Mouse (Mus musculus) embryonic facial prominence, embryonic 12.5 days (tissue): ENCODE measurements around the gene Banp. TPM values are rescaled to one million over a fixed set of nuclear protein-coding genes. Genes with fewer than 3 reads are reported as not detected.

ENCODE experiments used
- ATAC-seq: fragments of 200-750 bp; cut with Nextera tagmentation; 2 replicates; pipeline ENCODE4 v1.8.0; 2017; ENCODE audit not compliant: insufficient number of reproducible peaks, insufficient read depth, low FRiP score, low TSS enrichment
- H3K27ac ChIP-seq: fragments of 300-500 bp; sonication (generic); 2 replicates; pipeline ENCODE4 v1.5.1; 2016; ENCODE audit warnings: mild to moderate bottlenecking
- H3K27me3 ChIP-seq: fragments of 300-500 bp; sonication (generic); 2 replicates; pipeline ENCODE4 v1.6.1; 2016; ENCODE audit warnings: mild to moderate bottlenecking, moderate library complexity
- H3K36me3 ChIP-seq: fragments of 300-500 bp; sonication (generic); 2 replicates; pipeline ENCODE4 v1.6.1; 2016; ENCODE audit warnings: mild to moderate bottlenecking
- H3K4me1 ChIP-seq: fragments of 300-500 bp; sonication (generic); 2 replicates; pipeline ENCODE4 v1.6.1; 2016
- H3K4me2 ChIP-seq: fragments of 300-500 bp; sonication (generic); replicated peaks from 2 replicates; pipeline ENCODE4 v1.6.1; 2016; ENCODE audit warnings: mild to moderate bottlenecking, moderate library complexity
- H3K4me3 ChIP-seq: fragments of 300-500 bp; sonication (generic); 2 replicates; pipeline ENCODE4 v1.5.1; 2016; ENCODE audit warnings: mild to moderate bottlenecking
- H3K9ac ChIP-seq: fragments of 300-500 bp; sonication (generic); 2 replicates; pipeline ENCODE4 v1.6.1; 2016; ENCODE audit warnings: mild to moderate bottlenecking, moderate library complexity
- H3K9me3 ChIP-seq: fragments of 300-500 bp; sonication (generic); 2 replicates; pipeline ENCODE4 v1.6.1; 2016; ENCODE audit warnings: mild to moderate bottlenecking, moderate library complexity
- WGBS: fragments of 180-500 bp; shearing (Covaris S2); methylation state at CpG from one replicate; pipeline ENCODE4 v1.1.7; 2016; 5-methylcytosine and 5-hydroxymethylcytosine counted together
- polyA plus RNA-seq: library from polyadenylated mRNA; unstranded; fragments of >200 nt; fragmentation: Nextera tagmentation; extraction: Ambion mirVana; gene quantifications from 2 replicates; pipeline ENCODE4 v1.2.1, GENCODE M21; 2016

Gene Banp
- polyA plus RNA-seq, 1 experiment from 2014 or later: 46.0 TPM

DNA sequence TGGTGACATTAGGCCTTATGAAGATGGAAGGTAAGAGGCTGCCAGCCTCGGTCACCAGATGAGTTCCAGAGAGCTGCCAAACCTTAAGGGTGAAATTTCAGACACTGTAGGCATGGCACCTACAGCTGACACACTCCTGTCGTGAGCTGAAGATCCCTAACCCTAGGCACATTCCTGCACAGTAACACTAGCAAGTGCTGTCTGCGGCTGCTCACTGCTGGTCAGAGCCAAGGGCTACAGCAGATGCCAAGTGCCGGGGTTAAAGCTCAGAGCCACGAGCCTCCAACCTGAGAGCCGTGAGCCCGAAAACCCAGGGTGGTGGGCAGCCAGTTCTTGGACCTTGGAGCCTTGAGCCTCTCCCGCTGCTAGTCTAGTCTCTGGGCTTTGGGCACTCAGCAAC, 5.8 kb upstream of the Banp start:
- Histone ChIP-seq H3K4me3 (no peak overlapping the region), H3K9ac (no peak overlapping the region)

DNA sequence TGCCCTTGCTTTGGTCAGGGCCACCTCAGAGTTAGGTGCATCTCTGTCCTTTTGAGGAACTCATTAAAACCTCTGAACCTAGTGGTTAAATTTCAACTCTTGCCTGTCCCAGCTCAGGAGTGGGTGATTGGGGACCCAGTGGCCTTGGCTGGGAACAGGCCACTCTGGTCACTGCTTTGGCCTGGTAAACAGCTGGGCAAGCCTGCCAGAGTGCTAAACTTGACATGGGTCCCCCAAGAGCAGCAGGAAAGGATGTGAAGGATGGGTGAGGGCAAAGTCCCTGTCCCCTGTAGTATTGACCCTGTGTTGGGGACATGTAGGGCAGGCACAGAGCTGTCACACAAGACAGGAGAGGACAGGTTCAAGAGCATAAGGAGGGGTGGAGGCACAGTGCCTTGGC, 4.7 kb upstream of the Banp start, which contains the start of gene Car5a:
Car5a (minus strand) TSS at position 74 of the 400 bp plus-strand sequence.
- peaks cover 24% of the 10 kb centered on the region for H3K4me1 ChIP-seq
- H3K27me3 ChIP-seq: no peaks in the 10 kb centered on the region
- no peak within 1 kb of the TSS for H3K27ac ChIP-seq
- no peak within 1 kb of the TSS for H3K4me2 ChIP-seq
- H3K36me3 ChIP-seq: no peaks in the 10 kb centered on the region
- no peak within 1 kb of the TSS for H3K4me3 ChIP-seq
- no peak for ATAC-seq
- no peak within 1 kb of the TSS for H3K9ac ChIP-seq
- no peaks in the 10 kb centered on the region for H3K9me3 ChIP-seq

More for the DNA sequence above, 5.8 kb upstream of the Banp start:
- 75% methylated on average over 8 of the region's 8 CpGs for WGBS
- Histone ChIP-seq H3K4me2 (no peak overlapping the region), H3K27me3 (no peaks in the 10 kb centered on the region), H3K36me3 (no peaks in the 10 kb centered on the region), H3K9me3 (no peaks in the 10 kb centered on the region), H3K27ac (no peak overlapping the region), H3K4me1 (peaks cover 22% of the 10 kb centered on the region)
- ATAC-seq: no peak

DNA sequence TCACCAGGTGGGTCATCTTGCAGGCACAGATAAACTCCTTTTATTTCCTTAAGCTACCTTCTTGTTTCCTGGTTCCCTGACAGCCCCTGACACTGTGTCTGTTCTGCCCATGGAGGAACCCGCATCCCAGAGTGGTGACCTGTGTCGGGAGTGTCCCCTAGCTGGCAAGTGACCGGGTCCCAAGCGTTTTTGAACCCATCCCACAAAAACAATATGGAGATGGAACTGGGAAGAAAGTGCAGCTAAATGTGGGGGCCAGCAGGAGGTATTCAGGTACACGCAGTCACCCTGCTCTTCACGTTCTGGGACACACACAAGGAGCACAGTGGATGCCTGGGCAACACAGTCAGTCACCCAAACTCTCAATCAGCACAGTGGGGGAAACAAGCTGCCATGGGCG, 3.2 kb upstream of the Banp start:
- no peaks in the 10 kb centered on the region for H3K27me3 ChIP-seq

DNA sequence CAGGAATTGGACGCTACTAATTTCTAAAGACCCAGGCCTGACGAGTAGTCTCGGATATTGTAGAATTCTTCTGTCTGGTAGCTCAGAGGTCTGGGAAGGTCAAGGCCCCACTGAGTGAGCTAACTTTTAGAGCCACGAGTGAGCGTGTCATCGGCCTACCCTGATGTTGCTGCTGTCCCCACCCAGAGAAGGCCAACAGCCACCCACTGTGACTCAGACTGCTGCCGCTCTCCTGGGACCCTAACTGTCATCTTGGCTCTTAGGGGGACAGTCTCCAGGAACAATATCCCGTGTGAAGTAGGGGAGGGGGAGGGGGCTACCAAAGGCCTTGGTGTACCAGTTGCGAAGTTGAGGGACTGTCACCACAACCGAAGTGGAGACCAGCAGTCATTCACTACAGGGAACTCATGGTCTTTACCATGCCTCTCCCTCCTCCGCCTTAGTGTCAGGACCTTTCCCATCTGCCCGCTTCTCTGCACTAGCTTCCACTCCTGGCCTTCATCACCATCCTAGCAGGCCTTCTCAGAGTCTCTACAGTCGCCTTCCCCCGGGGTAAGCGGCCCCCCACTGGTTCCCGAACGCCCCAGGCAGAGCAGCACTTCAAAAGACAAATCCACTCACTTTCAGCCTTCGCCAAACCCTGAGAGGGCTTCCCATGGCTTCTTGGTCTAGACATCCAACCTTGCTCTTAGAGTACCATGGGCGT, 2.4 kb upstream of the Banp start:
- Histone ChIP-seq H3K4me3 (peak overlapping the region; percentile 37), H3K36me3 (no peaks in the 10 kb centered on the region), H3K27ac (peak overlapping the region; percentile 87), H3K4me1 (peaks cover 33% of the 10 kb centered on the region), H3K4me2 (peak overlapping the region; percentile 68), H3K9ac (peak overlapping the region; percentile 47), H3K27me3 (no peaks in the 10 kb centered on the region), H3K9me3 (no peaks in the 10 kb centered on the region)
- 29% methylated on average over 19 of the region's 19 CpGs for WGBS
- no peak for ATAC-seq

More for the DNA sequence above, 3.2 kb upstream of the Banp start:
- no peak overlapping the region for H3K4me3 ChIP-seq
- H3K36me3 ChIP-seq: no peaks in the 10 kb centered on the region
- H3K4me2 ChIP-seq: no peak overlapping the region
- no peak overlapping the region for H3K27ac ChIP-seq
- no peak overlapping the region for H3K9ac ChIP-seq
- WGBS: 80% methylated on average over 7 of the region's 7 CpGs
- ATAC-seq: no peak
- H3K9me3 ChIP-seq: no peaks in the 10 kb centered on the region
- H3K4me1 ChIP-seq: peaks cover 24% of the 10 kb centered on the region

DNA sequence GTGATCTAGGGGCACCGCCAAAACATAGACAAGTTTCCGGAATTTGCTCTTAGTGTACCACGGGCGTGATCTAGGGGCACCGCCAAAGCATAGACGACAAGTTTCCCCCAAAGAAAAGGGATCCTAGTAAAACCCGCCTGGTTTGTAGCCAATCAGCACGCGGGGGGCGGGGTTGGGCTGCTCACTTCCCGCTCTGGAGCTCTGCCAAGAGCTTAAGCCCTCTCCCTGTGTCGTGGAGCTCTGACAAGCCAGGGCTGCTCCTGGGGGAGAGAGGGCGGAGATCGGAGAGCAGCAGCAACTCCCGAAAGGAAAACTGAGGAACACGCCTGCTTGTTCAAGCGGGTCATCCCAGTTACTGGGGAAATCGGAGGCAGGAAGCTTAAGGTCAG, 1.8 kb upstream of the Banp start:
- peak; percentile 9; the same call in 1 of the 2 replicates for ATAC-seq
- no peaks in the 10 kb centered on the region for H3K36me3 ChIP-seq
- no peaks in the 10 kb centered on the region for H3K9me3 ChIP-seq
- peak overlapping the region; percentile 87 for H3K27ac ChIP-seq
- H3K4me1 ChIP-seq: peaks cover 38% of the 10 kb centered on the region
- H3K4me3 ChIP-seq: peak overlapping the region; percentile 37
- peak overlapping the region; percentile 53 for H3K9ac ChIP-seq
- no peaks in the 10 kb centered on the region for H3K27me3 ChIP-seq
- under 1% methylated on average over 18 of the region's 18 CpGs for WGBS
- H3K4me2 ChIP-seq: peak overlapping the region; percentile 68

DNA sequence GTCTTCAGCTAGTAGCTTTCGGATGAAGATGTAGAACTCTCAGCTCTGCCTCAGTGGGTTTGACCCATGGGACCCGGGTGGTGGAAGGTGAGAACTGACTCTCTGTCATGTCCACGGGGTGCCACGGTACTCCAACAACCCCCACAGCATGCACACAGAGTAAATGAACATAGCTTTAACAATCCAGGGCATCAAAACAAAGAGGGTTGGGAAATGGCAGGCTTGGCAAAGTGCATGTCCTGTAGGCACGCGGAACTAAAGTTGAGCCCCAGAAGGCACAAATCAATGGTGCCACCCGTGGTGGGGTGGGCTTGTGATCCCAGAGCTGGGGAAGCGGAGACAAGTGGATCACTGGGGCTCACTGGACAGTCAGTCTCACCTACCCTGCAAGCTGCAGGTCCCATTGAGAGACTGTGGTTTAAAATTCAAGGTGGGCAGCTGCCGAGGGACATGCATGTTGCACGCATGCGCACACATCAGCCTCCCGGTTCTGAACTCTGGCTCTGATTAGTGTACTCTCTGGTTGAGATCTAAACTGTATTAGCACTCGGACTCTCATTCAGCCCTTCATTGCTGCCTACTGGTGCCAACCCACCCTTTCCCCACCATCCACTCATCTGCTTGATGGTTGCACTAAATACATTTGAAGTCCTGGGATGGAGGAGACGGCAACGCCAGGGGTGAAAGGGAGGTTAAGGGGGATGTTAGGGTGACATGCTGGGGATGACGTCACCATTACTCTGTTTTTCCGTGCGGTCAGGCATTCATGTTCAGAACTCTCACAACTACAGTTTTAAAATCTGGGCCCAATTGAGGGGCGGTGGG, 1.0 kb upstream of the Banp start:
- H3K4me1 ChIP-seq: peaks cover 42% of the 10 kb centered on the region
- peak overlapping the region; percentile 53 for H3K9ac ChIP-seq
- H3K4me2 ChIP-seq: peak overlapping the region; percentile 68
- peak overlapping the region; percentile 87 for H3K27ac ChIP-seq
- no peaks in the 10 kb centered on the region for H3K27me3 ChIP-seq
- H3K36me3 ChIP-seq: no peaks in the 10 kb centered on the region
- WGBS: 58% methylated on average over 19 of the region's 19 CpGs
- H3K9me3 ChIP-seq: no peaks in the 10 kb centered on the region
- ATAC-seq: no peak
- peak overlapping the region; percentile 37 for H3K4me3 ChIP-seq

DNA sequence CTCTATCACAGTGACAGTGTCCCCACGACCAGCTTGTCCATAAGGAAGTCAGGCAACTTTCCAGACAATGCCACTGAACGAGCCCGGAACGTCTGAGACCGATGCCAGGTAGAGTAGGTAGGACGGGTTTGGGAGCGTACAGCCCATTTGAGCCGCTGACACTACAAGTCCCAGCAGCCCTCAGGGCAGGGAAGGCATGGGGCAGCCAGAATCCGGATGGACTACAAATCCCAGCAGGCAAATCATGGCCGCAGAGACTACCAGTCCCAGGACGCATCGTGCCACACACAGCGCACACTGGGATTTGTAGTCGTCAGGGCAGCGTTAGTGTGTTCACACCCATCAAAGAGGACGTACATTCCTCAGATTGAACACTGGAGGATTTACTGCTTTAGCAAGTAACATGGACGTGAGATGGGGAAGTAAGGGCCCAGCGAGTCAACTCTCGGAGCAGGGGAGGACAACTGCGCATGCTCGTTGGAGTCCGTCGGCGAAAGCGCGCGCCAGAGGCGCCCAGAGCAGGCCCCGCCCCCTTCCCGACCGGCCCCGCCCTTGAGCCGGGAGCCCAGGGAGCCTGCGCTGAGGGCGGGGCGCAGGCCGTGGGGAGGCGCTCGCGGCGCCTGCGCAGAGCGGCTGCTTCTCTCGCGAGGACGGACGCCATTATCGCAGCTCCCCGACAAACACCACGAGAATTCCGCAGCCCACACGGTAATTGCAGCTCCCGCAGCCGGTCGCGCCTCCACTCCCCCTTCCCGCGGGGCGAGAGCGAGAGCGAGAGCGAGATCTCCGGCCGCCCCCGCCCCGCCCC, 595 bp downstream of the Banp start:
- Histone ChIP-seq H3K27ac (peak overlapping the region; percentile 96), H3K4me1 (peaks cover 49% of the 10 kb centered on the region), H3K27me3 (no peaks in the 10 kb centered on the region), H3K4me3 (peak overlapping the region; percentile 74), H3K9me3 (no peaks in the 10 kb centered on the region), H3K4me2 (peak overlapping the region; percentile 80), H3K9ac (peak overlapping the region; percentile 99), H3K36me3 (peaks cover 12% of the 10 kb centered on the region)
- WGBS: under 1% methylated on average over 64 of the region's 66 CpGs
- peak; percentile 93 for ATAC-seq

DNA sequence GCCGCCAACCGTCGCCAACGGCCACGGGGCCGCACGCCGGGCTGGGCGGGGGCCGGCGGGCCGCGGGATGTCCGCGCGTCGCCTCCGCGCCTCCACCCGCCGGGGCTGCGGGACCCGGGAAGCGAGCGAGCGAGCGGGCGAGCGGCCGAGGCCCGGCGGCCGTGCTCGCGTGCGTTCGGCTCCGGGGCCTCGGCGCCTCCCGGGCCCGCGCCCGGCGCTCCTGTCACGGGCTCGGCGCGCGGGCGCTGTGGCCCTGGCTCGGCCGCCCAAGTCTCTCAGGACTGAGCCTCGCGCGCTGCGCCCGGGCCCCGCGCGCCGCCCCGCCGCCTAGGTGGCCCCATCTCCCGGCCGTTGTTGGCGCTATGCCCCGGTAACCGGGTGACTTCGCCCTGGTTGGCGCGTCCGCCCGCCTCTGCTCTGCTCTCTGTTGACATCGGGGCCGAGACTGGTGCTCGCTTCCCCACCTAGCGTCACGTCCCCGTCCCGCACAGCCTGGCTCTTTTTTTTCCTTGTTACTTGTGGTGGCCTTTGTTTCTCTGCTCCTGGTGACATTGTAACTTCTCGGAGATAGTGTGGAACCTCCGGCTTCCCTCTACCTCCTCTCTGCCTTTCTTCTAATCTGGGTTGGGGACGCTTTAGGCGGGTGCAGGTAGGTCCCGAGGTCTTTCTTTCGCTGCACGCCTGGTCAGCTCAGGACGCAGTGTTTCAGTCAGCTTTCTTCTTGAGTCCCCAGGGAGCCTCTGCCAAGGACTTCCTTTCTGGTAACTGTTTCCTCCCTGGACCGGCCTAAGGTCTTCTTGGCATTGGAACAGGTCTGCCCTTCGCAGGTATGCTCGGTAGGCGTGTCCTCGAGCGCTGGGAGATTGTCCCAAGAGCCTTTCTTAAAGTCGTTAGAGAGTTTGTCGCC, 1.5 kb downstream of the Banp start:
- ATAC-seq: no peak
- peaks cover 14% of the 10 kb centered on the region for H3K36me3 ChIP-seq
- 1% methylated on average over 83 of the region's 97 CpGs for WGBS

DNA sequence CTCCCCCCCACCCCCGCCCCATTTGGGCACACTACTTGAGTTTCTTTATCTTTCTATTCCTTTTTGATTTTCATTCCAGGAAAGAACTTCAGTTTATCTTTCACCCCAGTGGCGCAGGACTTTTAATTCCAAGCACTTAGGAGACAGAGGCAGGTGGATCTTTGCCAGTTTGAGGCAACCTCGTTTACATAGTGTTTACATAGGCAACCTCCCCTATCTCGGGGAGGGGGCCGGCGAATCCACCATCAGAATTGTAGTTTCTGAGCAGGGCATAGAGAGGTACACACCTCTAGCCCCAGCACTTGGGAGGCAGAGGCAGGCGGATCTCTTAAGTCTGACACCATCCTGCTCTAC, 2.1 kb downstream of the Banp start:
- Histone ChIP-seq H3K27ac (peak overlapping the region; percentile 96; the same call in 1 of the 2 replicates), H3K36me3 (peaks cover 16% of the 10 kb centered on the region), H3K4me2 (peak overlapping the region; percentile 80), H3K9me3 (no peaks in the 10 kb centered on the region), H3K9ac (peak overlapping the region; percentile 99), H3K4me1 (peaks cover 48% of the 10 kb centered on the region), H3K4me3 (peak overlapping the region; percentile 74), H3K27me3 (no peaks in the 10 kb centered on the region)
- 38% methylated on average over 7 of the region's 7 CpGs for WGBS
- no peak for ATAC-seq

More for the DNA sequence above, 1.5 kb downstream of the Banp start:
- peaks cover 49% of the 10 kb centered on the region for H3K4me1 ChIP-seq
- H3K9me3 ChIP-seq: no peaks in the 10 kb centered on the region
- peak overlapping the region; percentile 74 for H3K4me3 ChIP-seq
- peak overlapping the region; percentile 99 for H3K9ac ChIP-seq
- H3K27ac ChIP-seq: peak overlapping the region; percentile 96
- H3K27me3 ChIP-seq: no peaks in the 10 kb centered on the region
- peak overlapping the region; percentile 80 for H3K4me2 ChIP-seq

DNA sequence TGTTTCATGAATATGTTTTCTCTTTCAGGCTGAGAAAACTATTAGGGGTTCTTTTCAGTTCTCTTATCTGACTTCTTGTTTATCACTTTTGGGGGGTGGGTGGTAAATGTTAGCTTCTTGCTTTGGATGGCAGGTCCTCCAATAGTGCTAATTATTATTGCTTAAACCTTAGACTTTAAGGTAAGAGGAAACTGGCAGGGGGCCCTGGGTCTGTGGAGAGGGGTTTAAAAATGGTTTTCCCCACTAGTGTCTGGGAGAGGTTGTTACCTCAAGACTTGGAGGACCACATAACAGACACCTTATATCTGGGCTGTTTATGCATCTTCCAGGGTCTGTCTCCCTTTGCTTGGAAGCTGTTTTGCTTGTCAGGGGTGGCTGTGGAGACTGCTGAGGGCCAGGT, 2.6 kb downstream of the Banp start:
- H3K4me1 ChIP-seq: peaks cover 43% of the 10 kb centered on the region
- ATAC-seq: no peak
- peak overlapping the region; percentile 74 for H3K4me3 ChIP-seq
- no peak overlapping the region for H3K27ac ChIP-seq
- no peaks in the 10 kb centered on the region for H3K27me3 ChIP-seq
- H3K4me2 ChIP-seq: peak overlapping the region; percentile 80
- H3K36me3 ChIP-seq: peaks cover 16% of the 10 kb centered on the region
- H3K9ac ChIP-seq: peak overlapping the region; percentile 99; the same call in 1 of the 2 replicates
- H3K9me3 ChIP-seq: no peaks in the 10 kb centered on the region

DNA sequence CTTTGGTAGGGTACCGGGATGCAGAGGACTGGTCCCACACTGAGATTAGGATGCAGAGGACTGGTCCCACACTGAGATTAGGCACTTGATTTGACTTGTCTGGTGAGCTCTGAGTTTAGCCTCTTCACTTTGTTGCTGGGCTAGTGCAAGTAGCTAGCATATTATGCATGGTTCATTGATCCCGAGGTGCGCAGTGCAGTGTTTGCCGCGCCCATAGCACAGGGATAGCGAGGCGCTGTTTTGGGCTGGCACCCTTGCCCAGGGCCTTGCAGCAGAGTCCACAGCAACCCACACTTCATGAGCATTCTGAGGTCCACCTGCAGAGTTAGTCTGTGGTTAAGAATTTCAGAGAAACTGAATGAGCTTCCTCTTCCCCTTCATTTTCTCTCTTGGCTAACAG, 3.2 kb downstream of the Banp start:
- H3K4me3 ChIP-seq: no peak overlapping the region
- WGBS: 92% methylated on average over 7 of the region's 7 CpGs
- H3K27me3 ChIP-seq: no peaks in the 10 kb centered on the region
- H3K4me2 ChIP-seq: peak overlapping the region; percentile 80
- H3K9me3 ChIP-seq: no peaks in the 10 kb centered on the region
- H3K27ac ChIP-seq: no peak overlapping the region
- ATAC-seq: no peak
- peaks cover 16% of the 10 kb centered on the region for H3K36me3 ChIP-seq
- H3K4me1 ChIP-seq: peaks cover 36% of the 10 kb centered on the region
- no peak overlapping the region for H3K9ac ChIP-seq
